In genomic region chr11:117325131-117325467, GRCm38 (mm10) we compare ENCODE assay signal across 13 mouse cellular contexts.
DNase-seq lines count a peak whose midpoint lies in the region; ATAC-seq and TF ChIP-seq lines count a peak whose summit lies in the region.
"Had no signal": no experiment of that assay in that cellular context is flagged by ENCODE, and none has a peak within 500 bp of the region (broad histone marks: within the 10 kb centered on the region; RNA-seq: fewer than 3 reads in every experiment).

No protein-coding gene starts in this region.

- intact Hi-C loops in left cerebral cortex, postnatal 25 days (cut with DNase I): no loop called here

- H3K4me2 ChIP-seq in forebrain, embryonic 12.5 days: no peak overlapping the region
- H3K4me2 ChIP-seq in forebrain, embryonic 15.5 days (replicated peaks): no peak overlapping the region
- H3K4me2 ChIP-seq in midbrain, postnatal 0 days (ENCODE audit: low read depth, low read length, poor library complexity, severe bottlenecking): no peak overlapping the region
- H3K4me2 ChIP-seq: hindbrain, embryonic 14.5 days had no signal

- no peak for DNase-seq in midbrain, embryonic 10.5 days (ENCODE audit: low spot score)
- DNase-seq in midbrain, postnatal 0 days (ENCODE audit: low spot score): no peak
- DNase-seq in gastrocnemius, postnatal 10 days: no peak
- DNase-seq in left cerebral cortex, postnatal 25 days (ENCODE audit: low spot score in 2 of 2): no peak
- DNase-seq: adrenal gland, postnatal 10 days; cerebellum, adult 11-12 months; kidney, postnatal 14 days had no signal

- no peak overlapping the region for H3K4me3 ChIP-seq in forebrain, embryonic 12.5 days (replicated peaks)
- H3K4me3 ChIP-seq in forebrain, embryonic 15.5 days: no peak overlapping the region
- H3K4me3 ChIP-seq in midbrain, embryonic 10.5 days: no peak overlapping the region
- H3K4me3 ChIP-seq in midbrain, postnatal 0 days (ENCODE audit: low read depth, low read length): no peak overlapping the region
- H3K4me3 ChIP-seq in macrophage (ENCODE audit: inconsistent target): no peak overlapping the region

- H3K4me1 ChIP-seq in forebrain, embryonic 12.5 days: peaks cover 45% of the 10 kb centered on the region
- peaks cover 41% of the 10 kb centered on the region for H3K4me1 ChIP-seq in forebrain, embryonic 15.5 days
- peaks cover 66% of the 10 kb centered on the region for H3K4me1 ChIP-seq in midbrain, embryonic 10.5 days
- H3K4me1 ChIP-seq in midbrain, postnatal 0 days (ENCODE audit: insufficient read depth, low read length): peaks cover 1% of the 10 kb centered on the region

- no peak for TF ChIP-seq CTCF in midbrain, postnatal 0 days (IDR thresholded peaks at IDR 0.05)

- no peak overlapping the region for H3K9ac ChIP-seq in forebrain, embryonic 12.5 days
- H3K9ac ChIP-seq in forebrain, embryonic 15.5 days (replicated peaks): no peak overlapping the region
- H3K9ac ChIP-seq in midbrain, postnatal 0 days (replicated peaks; ENCODE audit: low read length, poor library complexity, severe bottlenecking): no peak overlapping the region
- H3K9ac ChIP-seq: hindbrain, embryonic 14.5 days had no signal

- H3K9me3 ChIP-seq in forebrain, embryonic 12.5 days: no peaks in the 10 kb centered on the region
- H3K9me3 ChIP-seq in forebrain, embryonic 15.5 days: no peaks in the 10 kb centered on the region
- no peaks in the 10 kb centered on the region for H3K9me3 ChIP-seq in midbrain, embryonic 10.5 days (replicated peaks)
- H3K9me3 ChIP-seq in midbrain, postnatal 0 days (ENCODE audit: low read length): no peaks in the 10 kb centered on the region

- peaks cover 40% of the 10 kb centered on the region for H3K79me2 ChIP-seq in macrophage (ENCODE audit: inconsistent target)

- H3K27ac ChIP-seq in forebrain, embryonic 12.5 days: 0 out of 2 replicates have a peak overlapping the region, but pooled peaks have one; percentile 25
- no peak overlapping the region for H3K27ac ChIP-seq in forebrain, embryonic 15.5 days (replicated peaks)
- peak overlapping the region; percentile 63 for H3K27ac ChIP-seq in midbrain, embryonic 10.5 days (replicated peaks)
- no peak overlapping the region for H3K27ac ChIP-seq in midbrain, postnatal 0 days (ENCODE audit: low read depth, low read length)
- peak overlapping the region; percentile 82 for H3K27ac ChIP-seq in macrophage
- H3K27ac ChIP-seq: hindbrain, embryonic 14.5 days had no signal

- no peak for ATAC-seq in forebrain, embryonic 12.5 days (ENCODE audit: low FRiP score)
- no peak for ATAC-seq in forebrain, embryonic 15.5 days (replicated peaks)
- no peak for ATAC-seq in midbrain, postnatal 0 days (ENCODE audit: low FRiP score)
- ATAC-seq in inflammation-experienced regulatory T-cells, adult 6 months: peak; percentile 0
- ATAC-seq: forebrain, embryonic 14.5 days had no signal

- 75% methylated on average over 5 of the region's 5 CpGs for WGBS in forebrain, embryonic 12.5 days
- WGBS in forebrain, embryonic 15.5 days: 79% methylated on average over 5 of the region's 5 CpGs
- WGBS in midbrain, embryonic 10.5 days: 70% methylated on average over 5 of the region's 5 CpGs
- 88% methylated on average over 5 of the region's 5 CpGs for WGBS in midbrain, postnatal 0 days
- WGBS in macrophage (ENCODE audit: missing documents): 86% methylated on average over 5 of the region's 5 CpGs

- no peaks in the 10 kb centered on the region for H3K27me3 ChIP-seq in forebrain, embryonic 12.5 days
- H3K27me3 ChIP-seq in forebrain, embryonic 15.5 days: no peaks in the 10 kb centered on the region
- H3K27me3 ChIP-seq in midbrain, embryonic 10.5 days (ENCODE audit: low read depth, poor library complexity, severe bottlenecking): no peaks in the 10 kb centered on the region
- no peaks in the 10 kb centered on the region for H3K27me3 ChIP-seq in midbrain, postnatal 0 days (ENCODE audit: insufficient read depth, low read length)

- no peaks in the 10 kb centered on the region for H3K36me3 ChIP-seq in forebrain, embryonic 12.5 days (replicated peaks)
- H3K36me3 ChIP-seq in forebrain, embryonic 15.5 days: no peaks in the 10 kb centered on the region
- H3K36me3 ChIP-seq in midbrain, embryonic 10.5 days: no peaks in the 10 kb centered on the region
- H3K36me3 ChIP-seq in midbrain, postnatal 0 days (ENCODE audit: insufficient read depth, low read length): no peaks in the 10 kb centered on the region
- no peaks in the 10 kb centered on the region for H3K36me3 ChIP-seq in macrophage (ENCODE audit: inconsistent target)

Comparison
In these comparisons a context has a peak if more than half of its experiments do, and no peak if none do; other contexts are left out.
1. H3K27ac ChIP-seq: peak in forebrain, embryonic 12.5 days (single experiment), midbrain, embryonic 10.5 days (single experiment) and macrophage (single experiment); none in forebrain, embryonic 15.5 days (single experiment) and midbrain, postnatal 0 days (single experiment).